Mouse (Mus musculus): ENCODE data around the gene Cetn3.
A peak's percentile ranks its signal among the peaks of the same experiment; 100 is the strongest.

Gene Cetn3

GRCm38 (mm10) chr13:81824576-81825330 lies 41.9 kb downstream of the Cetn3 start:
- no peak for DNase-seq

GRCm38 (mm10) chr13:81828486-81828885 lies 45.6 kb downstream of the Cetn3 start:
- no peak for DNase-seq

DNA sequence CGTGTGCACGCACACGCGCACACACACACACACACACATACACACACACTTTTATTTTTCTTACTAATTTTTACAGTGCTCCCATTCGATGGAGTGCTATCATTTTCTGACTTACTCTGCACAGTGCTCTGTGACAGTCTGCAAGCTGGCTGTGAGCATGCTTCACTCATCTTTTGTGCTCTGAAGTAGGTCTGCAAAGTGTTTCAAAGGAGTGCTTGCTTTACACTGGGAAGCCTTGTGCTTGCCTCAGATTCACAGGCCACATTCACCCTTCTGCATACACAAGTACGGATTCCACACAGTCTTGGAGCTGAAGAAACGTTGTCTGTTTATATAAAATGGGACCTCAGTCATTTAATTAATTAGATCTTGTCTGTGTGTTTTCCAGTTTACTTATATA lies 49.0 kb downstream of the Cetn3 start:
- no peak for DNase-seq

DNA sequence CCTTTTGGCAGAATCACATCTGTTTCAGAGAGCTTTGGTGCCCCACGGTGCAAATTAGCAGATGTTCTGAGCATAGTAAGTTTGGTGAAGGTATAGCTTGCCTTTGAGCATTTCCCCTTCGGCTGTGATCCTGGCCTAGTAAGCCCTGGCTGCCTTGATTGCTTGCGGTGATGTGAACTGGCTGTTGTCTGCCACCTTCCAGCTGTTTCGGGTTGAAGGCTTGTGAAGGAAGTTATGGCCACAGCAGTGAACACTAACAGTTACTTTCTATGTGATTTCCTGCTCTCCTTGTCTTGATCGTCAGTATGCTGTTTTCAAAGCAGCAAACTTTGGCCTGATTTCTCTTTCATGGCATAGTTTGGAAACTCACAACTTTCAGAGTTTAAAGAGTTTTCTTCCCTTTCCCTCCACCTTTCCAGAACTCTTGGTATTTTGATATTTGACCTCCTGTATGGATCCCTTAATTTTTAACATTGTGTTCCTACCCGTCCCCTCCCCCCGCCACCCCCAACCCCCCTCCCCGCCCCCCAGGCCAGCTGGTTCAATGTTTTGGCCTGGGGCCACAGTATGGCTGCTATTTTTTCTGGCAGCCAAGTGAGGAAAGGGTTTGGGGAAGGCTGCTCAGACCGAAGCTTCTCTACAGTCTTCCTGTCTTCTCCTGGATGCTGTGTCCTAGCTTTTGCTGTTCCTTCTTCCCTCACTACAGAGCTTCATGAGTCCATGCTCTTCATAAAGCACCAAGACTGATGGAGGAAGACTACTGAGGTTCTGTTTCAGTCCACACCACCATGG lies 53.7 kb downstream of the Cetn3 start:
- DNase-seq: peak; percentile 20

DNA sequence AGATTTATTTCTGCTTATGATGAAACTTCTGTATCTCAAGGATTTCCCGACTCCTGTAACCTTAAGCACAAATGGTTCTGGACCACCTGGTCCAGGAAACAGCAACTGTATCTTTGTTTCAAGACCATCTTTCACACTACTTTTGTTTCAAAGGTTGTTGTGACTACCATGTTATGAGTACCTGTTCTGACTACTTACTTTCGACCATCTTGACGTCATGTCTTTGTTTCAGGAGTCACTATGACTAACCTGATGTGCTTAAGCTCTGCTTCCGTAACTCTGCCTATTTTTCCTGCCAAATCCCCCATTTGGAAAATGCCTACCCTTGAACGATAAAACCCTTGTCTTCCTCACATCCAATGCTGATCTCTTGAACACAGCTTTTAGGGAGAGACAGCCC lies 55.1 kb downstream of the Cetn3 start:
- DNase-seq: no peak

GRCm38 (mm10) chr13:81838948-81839347 lies 56.1 kb downstream of the Cetn3 start:
- DNase-seq: no peak

GRCm38 (mm10) chr13:81840246-81840645 lies 57.4 kb downstream of the Cetn3 start:
- DNase-seq: no peak

GRCm38 (mm10) chr13:81840646-81841045 lies 57.8 kb downstream of the Cetn3 start:
- no peak for DNase-seq

- no peak for DNase-seq
Observed at GRCm38 (mm10) chr13:81842278-81842677, 59.4 kb downstream of the Cetn3 start.
